Mouse (Mus musculus) cerebellum, adult (tissue): ENCODE results near the gene Prkd2.

ENCODE experiments used
- ATAC-seq: cut with Nextera tagmentation; 2 replicates; pipeline ENCODE4 v1.9.2; 2017; ENCODE audit warnings: mild to moderate bottlenecking, moderate library complexity, mixed read lengths; ENCODE audit not compliant: insufficient number of reproducible peaks, low FRiP score, low TSS enrichment

The Prkd2 gene

GRCm38 (mm10) chr7:16915461-16916340 lies 73.0 kb downstream of the Prkd2 start:
- ATAC-seq = no peak

- ATAC-seq = no peak
These were observed 73.9 kb downstream of the Prkd2 start for GRCm38 (mm10) chr7:16916342-16917265.

- ATAC-seq = no peak
These were observed 74.7 kb downstream of the Prkd2 start for GRCm38 (mm10) chr7:16917447-16917846.

GRCm38 (mm10) chr7:16918014-16918413 lies 75.3 kb downstream of the Prkd2 start:
- no peak for ATAC-seq

GRCm38 (mm10) chr7:16918670-16919069 lies 76.0 kb downstream of the Prkd2 start:
- ATAC-seq = no peak

- ATAC-seq = no peak
These were observed 76.9 kb downstream of the Prkd2 start for GRCm38 (mm10) chr7:16919395-16920149.
